Mouse (Mus musculus): ENCODE results near the gene Rps2. TPM values are rescaled to one million over a fixed set of nuclear protein-coding genes. Genes with fewer than 3 reads are reported as not detected.
"Not testable (repeated sequence)": the region's sequence is repeated elsewhere in the genome, so short reads cannot be mapped to it uniquely, and the experiment has no call there.

Rps2 gene
- total RNA-seq, 2 experiments from 2014 or later, result 268 to 301 TPM

GRCm38 (mm10) chr17:24699473-24699872 is 18.4 kb upstream of the Rps2 start:
- no peak for DNase-seq (ENCODE audit: low spot score in 2 of 2)

- DNase-seq (ENCODE audit: low spot score in 2 of 2), result no peak
Observed at GRCm38 (mm10) chr17:24701251-24701650, 16.7 kb upstream of the Rps2 start.

GRCm38 (mm10) chr17:24705821-24706220 is 12.1 kb upstream of the Rps2 start:
- DNase-seq (ENCODE audit: low spot score in 2 of 2), result no peak

- DNase-seq (ENCODE audit: low spot score in 2 of 2), result peak; percentile 96 to 98
Observed at GRCm38 (mm10) chr17:24706982-24707800, 10.7 kb upstream of the Rps2 start, which contains the start of gene Tbl3. Gene Tbl3 (minus strand): TSS chr17:24707660.

- DNase-seq (ENCODE audit: low spot score in 2 of 2), result no peak
Observed at GRCm38 (mm10) chr17:24707801-24708425, 10.0 kb upstream of the Rps2 start.

GRCm38 (mm10) chr17:24708646-24709045 is 9.3 kb upstream of the Rps2 start:
- no peak for DNase-seq (ENCODE audit: low spot score in 2 of 2)

GRCm38 (mm10) chr17:24715556-24715955 is 2.4 kb upstream of the Rps2 start:
- DNase-seq (ENCODE audit: low spot score in 2 of 2), result no peak

- no peak for DNase-seq (ENCODE audit: low spot score in 2 of 2)
Observed at GRCm38 (mm10) chr17:24716166-24716682, 1.7 kb upstream of the Rps2 start.

- DNase-seq (ENCODE audit: low spot score in 2 of 2), result not testable (repeated sequence)
Observed at GRCm38 (mm10) chr17:24718938-24719337, 1.0 kb downstream of the Rps2 start.

GRCm38 (mm10) chr17:24719494-24720222 is 1.7 kb downstream of the Rps2 start:
- DNase-seq (ENCODE audit: low spot score in 2 of 2), result peak; percentile 98 to 99

- not testable (repeated sequence) for DNase-seq (ENCODE audit: low spot score in 2 of 2)
Observed at GRCm38 (mm10) chr17:24720616-24721015, 2.7 kb downstream of the Rps2 start.

GRCm38 (mm10) chr17:24721383-24721955 is 3.6 kb downstream of the Rps2 start:
- DNase-seq (ENCODE audit: low spot score in 2 of 2), result not testable (repeated sequence)

GRCm38 (mm10) chr17:24722220-24722924 is 4.5 kb downstream of the Rps2 start:
- DNase-seq (ENCODE audit: low spot score in 2 of 2), result no peak

GRCm38 (mm10) chr17:24723122-24723880 is 5.4 kb downstream of the Rps2 start:
- no peak for DNase-seq (ENCODE audit: low spot score in 2 of 2)

- DNase-seq (ENCODE audit: low spot score in 2 of 2), result no peak
Observed at GRCm38 (mm10) chr17:24723881-24724180, 5.9 kb downstream of the Rps2 start.

GRCm38 (mm10) chr17:24724184-24724583 is 6.3 kb downstream of the Rps2 start, which contains the start of gene Ndufb10:
Gene Ndufb10 (minus strand): TSS chr17:24724478.
- DNase-seq (ENCODE audit: low spot score in 2 of 2), result peak; percentile 95 to 97

- DNase-seq (ENCODE audit: low spot score in 2 of 2), result no peak
Observed at GRCm38 (mm10) chr17:24725637-24726390, 7.9 kb downstream of the Rps2 start.

GRCm38 (mm10) chr17:24727618-24728017 is 9.7 kb downstream of the Rps2 start, which contains the start of gene Rpl3l:
Gene Rpl3l (plus strand): TSS chr17:24727820.
- DNase-seq (ENCODE audit: low spot score in 2 of 2), result no peak

- no peak for DNase-seq (ENCODE audit: low spot score in 2 of 2)
Observed at GRCm38 (mm10) chr17:24728184-24728583, 10.3 kb downstream of the Rps2 start.

All from left cerebral cortex, adult 18-20 months (tissue).